Mouse (Mus musculus) CH12F3 (cell line): ENCODE data around the gene Ssbp3.

Source experiments
- in situ Hi-C: fragments of 300-500 bp; cut with MboI; formaldehyde crosslinking; loops from 2 replicates; pipeline ENCODE4 v1.14.3; 2020; ENCODE audit warnings: low sequenced_read_pairs

The Ssbp3 gene

DNA sequence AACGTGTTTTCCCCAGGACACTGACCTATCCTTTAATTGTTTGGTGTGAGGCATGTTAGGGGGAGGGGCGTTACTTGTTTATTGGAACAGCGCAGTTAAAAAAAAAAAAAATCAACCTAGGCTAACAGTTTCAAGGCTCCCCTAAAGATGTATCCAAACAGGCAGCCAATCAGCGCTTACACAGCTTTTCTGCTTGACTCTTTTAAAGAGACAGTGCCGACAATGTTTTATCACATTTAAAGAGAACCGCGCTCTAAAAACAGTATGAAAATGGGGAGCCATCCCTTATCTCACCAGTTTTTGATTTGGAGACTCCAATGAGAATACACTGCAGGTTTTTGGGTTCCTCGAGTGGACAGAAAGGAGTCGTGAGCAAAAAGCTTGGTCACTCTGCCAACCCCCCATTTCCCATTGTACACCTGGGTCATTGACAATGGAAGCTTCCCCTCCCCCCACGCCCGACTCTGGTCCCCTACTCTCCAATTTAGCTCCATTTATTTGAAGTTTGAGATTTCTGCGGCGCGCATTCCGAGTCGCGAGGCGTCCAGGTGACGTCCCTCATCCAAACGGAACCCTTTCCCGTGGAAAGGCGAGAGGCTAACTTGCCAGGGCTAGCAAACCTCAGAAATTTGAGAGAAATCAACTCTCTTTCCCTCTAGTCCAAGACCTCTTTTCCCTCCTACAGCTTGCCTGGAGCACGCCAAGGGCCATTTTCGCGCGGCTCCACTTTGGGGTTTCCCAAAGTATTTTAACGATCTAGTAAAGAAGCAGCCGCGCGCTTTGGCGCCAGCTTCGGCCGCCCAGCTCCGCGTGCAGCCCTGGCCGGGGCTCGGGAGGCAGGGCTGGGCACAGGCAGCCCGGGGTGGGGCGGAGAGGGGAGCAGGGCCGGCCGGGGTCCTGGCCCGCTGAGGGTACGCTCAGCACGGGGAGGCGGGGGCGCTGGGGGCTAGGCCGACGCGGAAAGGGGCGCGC lies at the start of gene Ssbp3:
Gene Ssbp3, plus strand, starts transcription at position 501 of the 972 bp plus-strand sequence.
- in situ Hi-C loops: no loop called here

DNA sequence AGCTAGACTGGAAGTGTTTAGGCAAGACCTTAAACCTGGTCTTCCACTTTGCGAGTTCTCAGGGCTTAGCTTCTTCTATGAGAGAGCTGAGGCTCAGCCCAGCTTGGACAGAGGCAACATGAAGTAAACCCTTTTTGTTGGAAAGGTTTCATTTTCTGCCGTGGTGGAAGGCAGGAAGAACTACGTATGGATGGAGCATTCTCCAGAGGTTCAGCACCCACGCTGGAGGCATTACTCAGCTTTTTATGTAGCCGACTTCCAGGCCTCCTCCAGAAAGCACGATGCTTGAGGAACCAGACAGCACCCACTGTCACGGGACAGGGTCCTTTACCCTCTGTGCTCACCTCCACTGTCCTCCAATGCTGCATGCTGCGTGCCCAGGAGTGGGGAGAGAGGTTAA lies 48.6 kb upstream of the Ssbp3 start:
- in situ Hi-C loops: no loop called here

DNA sequence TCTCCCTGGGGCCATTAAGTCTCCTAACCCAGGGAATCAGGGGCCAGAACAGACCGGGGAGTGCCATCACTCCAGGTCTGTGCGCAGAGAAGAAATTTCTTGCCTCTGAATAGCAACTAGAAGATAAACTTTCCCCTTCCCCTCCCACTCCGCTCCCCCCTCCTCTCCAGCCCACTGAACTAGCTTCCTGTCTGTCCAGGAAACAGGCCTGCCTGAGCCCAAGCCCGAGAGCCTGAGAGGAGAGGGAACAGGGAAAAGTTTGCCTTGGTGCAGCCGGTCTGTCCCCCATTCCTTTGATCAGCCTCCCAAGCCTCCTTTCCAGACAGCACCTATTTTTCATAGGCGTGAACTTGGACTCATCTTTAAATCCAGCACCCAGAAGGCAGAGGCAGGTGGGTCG lies 48.2 kb upstream of the Ssbp3 start:
- in situ Hi-C loops: no loop called here

DNA sequence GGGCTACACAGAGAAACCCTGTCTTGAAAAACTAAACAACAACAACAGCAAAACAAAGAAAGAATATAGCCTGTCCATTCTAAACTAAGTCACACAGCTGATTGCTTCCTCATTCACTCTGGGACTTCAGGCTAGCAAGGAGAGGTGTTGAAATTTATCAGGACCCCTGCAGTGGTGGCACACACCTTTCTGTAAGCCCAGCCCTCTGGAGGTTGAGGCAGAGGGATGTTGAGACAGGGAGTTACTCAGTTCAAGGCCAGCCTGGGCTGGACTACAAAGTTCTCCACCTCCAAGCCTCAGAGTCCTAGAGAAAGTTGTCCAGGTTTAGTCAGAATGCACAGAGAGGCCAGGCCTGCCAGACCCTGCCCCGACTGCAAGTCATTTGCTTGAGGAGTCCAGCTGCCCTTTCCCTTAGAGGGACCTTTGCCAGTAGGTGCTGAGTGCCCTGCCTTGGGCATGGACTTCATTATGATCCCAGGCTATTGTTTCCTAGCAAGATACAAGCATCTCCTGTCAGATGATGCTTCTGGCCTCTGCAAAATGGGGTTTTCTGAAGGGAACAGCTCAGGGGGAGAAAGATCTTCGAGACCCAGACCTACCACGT lies 47.6 kb upstream of the Ssbp3 start:
- in situ Hi-C loops: no loop called here

DNA sequence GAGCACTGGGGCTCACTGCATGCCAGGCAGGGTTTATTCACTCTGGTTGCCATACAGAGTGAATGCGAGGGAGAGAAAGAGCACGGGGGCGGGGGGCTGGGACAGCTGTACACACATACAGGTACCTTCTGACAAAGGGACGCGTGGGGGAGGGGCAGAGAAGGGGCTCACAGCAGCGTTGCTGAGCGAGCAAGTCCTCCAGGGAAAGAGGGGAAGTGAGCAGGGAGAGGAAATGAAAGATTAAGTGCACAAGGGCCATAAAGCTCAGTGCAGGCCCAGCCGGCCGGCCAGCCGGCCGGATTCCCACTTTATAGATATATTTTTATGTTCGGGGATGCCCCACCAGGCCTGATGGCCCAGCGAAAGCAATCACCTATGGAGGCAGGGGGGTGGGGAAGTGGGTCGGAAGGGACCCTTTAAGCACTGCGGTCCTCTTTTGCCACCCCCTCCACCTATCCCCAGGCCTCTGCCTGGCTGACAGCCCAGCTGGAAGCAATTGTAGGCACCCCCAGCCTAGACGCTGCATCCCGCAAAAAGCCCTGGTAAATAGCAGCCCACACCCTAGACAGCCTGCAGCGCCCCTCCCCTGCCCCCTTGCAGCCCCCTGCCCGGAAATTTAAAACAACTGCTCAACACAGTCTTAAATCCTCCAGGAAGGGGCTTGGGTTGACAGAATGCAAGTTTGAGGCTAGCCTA lies 44.9 kb upstream of the Ssbp3 start:
- in situ Hi-C loops: no loop called here

DNA sequence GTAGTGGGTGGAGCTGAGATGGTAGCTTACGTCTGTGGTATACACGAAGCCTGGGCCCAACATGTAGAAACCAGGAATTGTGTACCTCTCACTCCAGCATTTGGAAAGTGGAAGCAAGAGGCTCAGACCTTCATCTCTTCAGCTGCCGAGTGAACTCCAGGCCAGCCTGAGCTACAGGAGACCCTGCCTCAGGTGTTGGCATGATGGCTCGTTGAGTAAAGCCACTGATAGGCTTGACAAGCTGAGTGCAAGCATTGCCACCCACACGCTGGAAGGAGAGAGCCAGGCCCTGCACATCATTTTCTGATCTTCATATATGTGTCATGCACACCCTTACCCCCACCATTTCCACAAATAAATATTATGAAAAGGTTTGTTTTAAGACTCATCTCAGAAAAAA lies 44.1 kb upstream of the Ssbp3 start:
- in situ Hi-C loops: no loop called here

DNA sequence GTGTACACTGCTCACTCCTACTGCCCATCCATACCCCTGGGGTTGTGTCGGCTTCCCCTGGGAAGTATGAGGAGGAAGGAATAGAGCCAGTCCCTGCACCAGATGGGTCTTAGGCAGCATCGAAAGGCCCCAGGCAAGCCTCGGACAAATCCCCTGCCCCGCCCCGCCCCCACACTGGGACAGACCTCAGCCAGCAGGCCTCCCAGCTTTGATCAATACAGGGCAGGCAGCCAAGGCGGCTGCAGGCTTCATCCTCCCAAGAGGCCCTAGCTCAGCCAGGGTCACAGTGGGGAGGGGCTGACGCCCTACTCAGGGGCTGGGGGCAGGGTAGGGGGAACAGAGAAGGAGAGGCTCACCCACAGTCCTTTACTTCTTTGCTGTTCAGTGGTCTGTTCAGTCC lies 43.7 kb upstream of the Ssbp3 start:
- in situ Hi-C loops: no loop called here

DNA sequence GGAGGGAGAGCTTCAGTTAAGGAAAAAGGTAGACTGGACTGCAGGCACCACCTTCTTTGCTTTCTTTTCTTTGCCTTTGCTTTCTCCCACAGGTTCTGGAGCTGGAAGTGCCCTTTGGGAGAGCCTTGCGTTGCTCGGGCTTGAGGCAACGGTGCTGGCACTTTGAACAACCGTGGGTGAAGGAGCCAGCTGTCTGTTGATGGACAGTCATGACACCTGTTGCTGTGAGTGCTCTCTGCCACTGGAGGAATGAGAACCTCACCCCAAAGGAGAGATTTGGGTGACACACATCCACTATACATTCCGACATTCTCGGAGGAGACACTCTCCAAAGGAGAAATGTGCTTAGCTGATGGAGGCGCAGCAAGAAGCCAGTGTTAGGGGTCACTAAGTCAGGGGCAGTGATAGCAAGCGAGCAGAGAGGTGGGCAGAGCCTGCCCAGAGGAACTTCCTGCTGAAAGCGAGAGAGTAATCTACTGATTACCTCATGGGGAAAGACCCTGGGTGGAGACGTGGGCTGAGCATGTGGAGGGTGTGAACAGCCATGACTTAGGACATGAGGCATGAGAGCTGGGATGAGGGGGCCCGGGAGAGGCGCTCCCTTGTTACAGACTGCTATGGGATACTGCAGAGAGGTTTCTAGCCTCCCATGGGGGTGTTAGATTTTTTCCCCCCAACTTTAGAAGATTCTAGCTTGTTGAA lies 41.6 kb upstream of the Ssbp3 start:
- in situ Hi-C loops: no loop called here

DNA sequence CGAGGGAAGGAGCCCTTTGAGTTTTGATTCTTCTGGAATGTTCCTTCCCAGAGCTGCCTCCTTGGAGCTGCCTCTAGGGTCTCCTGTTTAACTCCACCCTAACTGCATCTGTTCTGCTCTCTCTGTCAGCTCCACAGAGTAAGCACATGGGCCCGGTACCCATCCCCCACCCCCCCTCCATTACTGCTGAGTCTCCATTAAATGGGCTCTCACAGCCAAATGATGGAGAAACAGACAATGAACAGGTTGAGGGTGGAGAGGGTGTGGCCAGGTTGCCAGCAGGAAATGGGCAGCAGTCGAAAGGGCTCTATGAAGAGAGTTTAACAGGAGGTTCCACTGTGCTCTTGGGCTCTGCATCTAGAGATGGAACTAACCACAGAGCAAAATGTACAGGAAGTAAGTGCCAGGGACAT lies 41.0 kb upstream of the Ssbp3 start:
- in situ Hi-C loops: no loop called here

DNA sequence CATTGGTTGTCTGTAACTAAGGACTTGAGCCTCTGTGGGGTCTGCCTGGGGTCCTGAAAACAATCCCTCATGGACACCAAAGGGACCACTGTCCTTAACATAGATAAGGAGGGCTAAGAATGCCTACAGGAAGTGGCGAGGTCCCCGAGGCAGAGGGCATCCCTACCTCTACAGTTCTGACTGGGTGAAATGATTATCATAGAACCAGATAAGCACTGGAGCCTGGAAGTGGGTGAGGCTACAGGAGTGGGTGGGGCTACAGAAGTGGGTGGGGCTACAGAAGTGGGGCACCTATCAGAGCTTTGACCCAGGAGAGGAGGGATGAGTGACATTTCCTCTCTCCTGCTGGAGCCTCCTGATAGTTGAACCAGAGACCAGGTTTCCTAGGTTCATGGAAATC lies 39.9 kb upstream of the Ssbp3 start:
- in situ Hi-C loops: no loop called here

DNA sequence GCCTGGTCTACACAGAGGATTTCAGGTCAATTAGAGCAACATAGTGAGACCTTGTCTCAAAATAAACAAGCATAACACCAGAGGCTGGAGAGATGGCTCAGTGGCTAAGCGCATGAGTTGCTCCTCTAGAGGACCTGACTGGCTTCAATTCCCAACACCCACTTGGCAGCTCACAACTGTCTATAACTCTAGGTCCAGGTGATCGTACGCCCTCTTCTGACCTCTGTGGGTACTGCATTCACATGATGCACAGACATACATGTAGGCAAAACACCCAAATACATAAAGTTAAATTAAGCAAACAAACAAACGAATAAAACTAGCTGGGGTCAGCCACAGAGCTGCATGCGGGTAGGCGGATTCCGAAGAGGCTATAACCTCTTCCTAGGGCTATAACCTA lies 36.0 kb upstream of the Ssbp3 start:
- in situ Hi-C loops: no loop called here

DNA sequence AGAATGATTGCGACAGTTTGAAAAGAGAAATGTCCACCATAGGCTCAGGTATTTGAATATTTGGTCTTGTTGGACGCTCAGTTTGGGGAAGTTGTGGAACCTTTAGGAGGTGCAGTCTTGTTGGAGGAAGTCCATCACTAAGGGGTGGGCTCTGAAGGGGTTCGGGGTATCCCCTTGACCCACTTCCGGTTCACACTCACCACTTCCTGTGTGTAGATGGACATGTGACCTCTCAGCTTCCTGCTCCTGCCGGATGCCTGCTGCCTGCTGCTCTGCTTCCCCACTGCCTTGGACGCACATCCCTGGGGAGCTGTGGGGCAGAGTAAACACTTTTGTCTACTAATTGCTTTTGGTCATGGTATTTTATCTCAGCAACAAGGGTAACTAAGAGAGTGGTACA lies 29.4 kb upstream of the Ssbp3 start:
- in situ Hi-C loops: no loop called here

DNA sequence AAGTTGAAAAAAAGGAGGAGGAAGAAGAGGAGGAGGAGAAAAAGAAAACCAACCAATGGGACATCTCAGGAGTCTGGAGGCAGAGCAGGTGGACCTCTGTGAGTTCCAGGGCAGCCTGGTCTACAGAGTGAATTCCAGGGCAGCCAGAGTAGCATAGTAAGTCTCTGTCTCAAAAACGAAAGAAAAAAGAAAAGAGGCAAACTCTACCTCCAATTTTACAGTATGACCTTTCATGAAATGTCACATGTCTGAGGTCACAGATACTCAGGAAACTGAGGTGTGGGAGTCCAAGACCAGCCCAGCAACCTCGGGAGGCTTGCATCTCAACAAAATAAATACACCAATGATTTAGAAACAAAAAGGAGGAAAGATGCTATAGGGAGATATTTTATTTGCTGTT lies 27.4 kb upstream of the Ssbp3 start:
- in situ Hi-C loops: no loop called here

DNA sequence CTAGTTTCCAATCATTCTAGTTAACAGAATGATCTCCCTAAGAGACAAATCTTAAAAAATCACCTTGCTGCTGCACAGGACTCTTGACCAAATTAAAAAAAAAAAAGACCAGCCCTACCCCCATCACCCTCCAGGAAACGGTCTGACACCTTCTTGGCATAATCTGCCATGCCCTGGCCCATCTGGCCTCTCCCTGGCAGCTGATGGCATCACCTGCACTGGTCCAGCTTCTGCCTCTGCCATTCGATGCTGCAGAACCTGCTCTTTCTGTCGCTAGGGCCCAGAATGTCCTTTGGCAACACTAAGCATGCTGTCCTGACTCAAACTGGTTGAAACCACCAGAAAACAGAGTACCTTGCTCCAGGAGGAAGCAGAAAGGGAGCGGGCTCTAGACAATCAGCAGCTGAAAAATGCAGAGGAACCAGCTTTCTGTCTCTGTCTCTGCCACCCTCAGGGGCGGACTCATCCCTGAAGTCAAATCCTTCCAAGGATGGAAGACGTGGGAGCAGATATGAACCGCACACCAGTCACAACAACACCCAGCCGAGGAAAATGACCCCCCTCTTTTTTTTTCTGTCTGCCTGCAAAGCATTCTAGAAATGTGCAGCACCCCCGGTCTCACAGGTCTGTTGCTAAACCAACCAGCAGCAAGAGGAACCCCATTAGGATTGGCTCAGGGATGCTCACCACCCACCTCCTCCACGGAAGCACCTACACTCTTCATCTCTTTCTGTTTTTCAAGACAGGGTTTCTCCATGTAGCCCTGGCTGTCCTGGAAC lies 24.0 kb upstream of the Ssbp3 start:
- in situ Hi-C loops: no loop called here

DNA sequence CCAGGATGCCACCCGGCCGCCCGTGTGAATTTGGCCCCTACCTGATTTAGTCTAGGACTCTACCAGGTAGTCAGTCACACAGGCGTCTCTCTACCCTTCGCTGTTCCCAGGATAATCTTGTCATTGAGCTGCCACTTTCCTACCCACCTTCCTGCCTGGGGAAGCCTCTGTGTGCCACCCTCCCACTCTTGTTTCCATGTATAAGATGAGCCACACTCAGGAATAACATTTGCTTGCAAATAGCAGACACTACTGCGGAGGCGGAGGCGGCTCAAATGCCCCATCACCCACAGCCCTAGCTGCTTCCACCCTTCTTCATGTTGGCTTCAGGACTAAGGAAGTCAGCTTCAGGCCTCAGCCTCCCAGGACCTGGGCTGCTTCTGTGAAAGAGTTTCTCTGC lies 14.4 kb upstream of the Ssbp3 start:
- in situ Hi-C loops: no loop called here

DNA sequence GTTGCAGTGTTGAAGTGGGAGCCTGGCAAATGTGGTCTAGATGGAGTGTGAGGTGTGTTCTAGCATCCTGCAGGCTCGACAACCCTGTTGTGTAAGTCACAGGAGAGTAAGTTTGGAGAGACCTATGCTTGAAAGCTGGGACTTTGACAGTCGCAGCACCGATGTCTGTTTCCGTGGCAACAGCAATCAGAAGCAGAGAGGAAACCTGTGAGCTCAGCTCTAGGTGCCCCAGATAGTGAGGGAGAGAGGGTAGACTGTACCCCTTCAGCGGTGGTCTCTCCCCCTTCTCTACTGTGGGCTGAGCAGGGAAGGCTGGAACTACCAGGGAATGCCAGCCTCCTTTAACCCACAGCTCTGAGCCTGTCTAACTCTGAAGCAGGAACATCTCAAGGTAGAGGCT lies 11.6 kb upstream of the Ssbp3 start:
- in situ Hi-C loops: no loop called here

DNA sequence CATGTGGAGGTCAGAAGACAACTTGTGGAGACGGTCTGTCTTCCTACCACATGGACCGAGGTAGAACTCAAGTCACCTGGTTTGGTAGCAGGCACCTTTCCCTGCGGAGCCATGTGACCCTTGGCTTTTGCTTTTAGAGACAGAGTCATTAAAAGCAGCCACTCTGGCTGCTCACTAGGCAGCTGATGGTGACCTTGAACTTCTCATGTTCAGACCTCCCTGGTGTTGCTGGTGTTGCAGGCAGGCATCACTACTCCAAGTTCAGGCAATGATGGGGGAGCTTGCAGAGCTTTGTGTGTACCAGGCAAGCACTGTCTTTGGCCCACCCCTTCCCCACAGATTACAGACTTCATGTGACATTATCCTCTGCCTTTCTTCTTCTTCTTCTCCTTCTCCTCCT lies 11.0 kb upstream of the Ssbp3 start:
- in situ Hi-C loops: no loop called here

DNA sequence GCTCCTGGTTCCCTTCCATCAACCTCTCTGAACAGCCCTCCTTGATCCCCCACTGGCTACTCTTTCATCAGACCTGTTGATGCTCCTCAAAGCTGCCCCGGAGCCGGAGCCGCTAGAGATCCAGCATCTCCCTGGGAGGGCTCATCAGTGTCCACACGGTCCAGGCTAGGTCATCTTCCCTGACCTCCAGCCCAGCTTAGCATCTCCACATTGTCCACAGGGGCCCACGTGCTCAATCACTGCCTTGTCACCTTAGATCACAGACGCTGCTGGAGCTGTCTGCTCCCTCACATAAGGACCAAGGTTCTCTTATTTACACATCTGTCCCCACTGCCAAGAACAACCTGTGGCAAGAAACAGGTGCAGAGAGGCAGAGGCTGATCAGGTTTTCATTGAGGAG lies 9.8 kb upstream of the Ssbp3 start:
- in situ Hi-C loops: no loop called here

DNA sequence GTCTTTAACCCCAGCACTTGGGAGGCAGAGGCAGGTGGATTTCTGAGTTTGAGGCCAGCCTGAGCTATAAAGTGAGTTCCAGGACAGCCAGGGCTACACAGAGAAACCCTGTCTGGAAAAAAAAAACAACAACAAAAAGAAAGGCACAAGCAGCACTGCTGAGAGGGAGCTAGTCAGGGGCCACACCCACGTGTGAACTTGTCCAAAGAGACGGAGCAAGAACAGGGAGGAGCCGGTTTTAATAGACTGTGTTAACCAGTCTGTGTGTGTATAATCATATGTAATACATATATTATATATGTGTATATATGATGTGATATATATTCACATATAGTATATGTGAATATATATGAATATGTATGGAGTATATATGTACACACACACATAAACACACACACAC lies 8.9 kb upstream of the Ssbp3 start:
- in situ Hi-C loops: no loop called here

DNA sequence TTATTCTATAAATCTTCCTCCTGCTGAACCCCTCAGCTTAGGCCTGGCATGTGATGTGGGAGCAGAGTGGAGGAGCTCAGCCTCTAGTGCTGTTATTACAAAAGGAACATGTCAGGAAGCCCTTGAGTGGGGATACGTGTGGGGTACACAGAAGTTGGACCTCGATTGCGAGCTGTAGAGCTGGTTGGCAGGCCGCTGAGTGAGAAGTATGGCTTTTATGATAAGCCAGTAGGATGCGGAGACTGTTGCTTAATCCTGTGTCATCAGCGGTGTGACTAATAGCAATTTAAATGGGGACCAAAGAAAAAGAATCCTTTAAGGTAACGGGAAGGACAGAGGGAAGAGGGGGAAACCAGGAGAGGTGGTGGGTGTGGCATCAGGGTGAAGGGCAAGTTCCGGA lies 8.3 kb upstream of the Ssbp3 start:
- in situ Hi-C loops: no loop called here
